Mouse (Mus musculus) brain, adult 2 months (tissue): ENCODE results near the gene Scn4b.

ENCODE experiments used
- DNase-seq: peaks from one replicate; pipeline ENCODE4 v3.0.0; 2011; ENCODE audit warnings: low read depth, low spot score

The Scn4b gene

DNA sequence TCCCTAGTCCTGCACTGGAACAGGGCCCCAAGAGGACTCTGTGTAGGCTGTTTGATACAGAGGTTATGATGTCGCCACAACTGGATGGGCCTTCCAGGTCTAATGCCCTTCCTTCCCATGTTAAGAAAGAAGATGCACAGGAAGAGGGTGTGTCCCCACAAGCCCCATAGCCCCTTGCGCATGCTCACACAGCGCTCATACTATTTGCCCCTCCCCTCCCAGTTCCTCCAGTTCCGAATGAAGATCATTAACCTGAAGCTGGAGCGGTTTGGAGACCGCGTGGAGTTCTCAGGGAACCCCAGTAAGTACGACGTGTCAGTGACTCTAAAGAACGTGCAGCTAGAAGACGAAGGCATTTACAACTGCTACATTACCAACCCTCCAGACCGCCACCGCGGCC, 13.0 kb upstream of the Scn4b start:
- no peak for DNase-seq

DNA sequence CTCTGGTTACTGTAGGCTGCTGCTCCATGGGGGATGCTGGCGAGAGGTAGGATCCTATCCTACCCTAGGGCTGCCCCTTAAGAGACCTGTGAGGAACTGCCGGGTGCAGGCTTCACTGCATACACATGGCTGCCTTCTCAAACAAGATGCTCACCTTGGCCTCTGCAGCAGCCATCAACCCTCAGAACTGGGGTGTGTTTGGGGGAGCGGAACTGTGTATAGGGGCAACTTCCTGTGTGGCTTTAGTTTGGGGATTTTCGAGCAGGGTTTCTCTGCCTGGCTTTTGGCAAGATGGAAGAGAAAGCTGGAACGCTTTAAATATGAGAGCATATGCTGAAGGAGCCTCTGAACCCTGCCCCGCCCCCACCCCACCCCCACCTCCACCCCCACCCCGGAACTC, 11.3 kb upstream of the Scn4b start:
- no peak for DNase-seq

DNA sequence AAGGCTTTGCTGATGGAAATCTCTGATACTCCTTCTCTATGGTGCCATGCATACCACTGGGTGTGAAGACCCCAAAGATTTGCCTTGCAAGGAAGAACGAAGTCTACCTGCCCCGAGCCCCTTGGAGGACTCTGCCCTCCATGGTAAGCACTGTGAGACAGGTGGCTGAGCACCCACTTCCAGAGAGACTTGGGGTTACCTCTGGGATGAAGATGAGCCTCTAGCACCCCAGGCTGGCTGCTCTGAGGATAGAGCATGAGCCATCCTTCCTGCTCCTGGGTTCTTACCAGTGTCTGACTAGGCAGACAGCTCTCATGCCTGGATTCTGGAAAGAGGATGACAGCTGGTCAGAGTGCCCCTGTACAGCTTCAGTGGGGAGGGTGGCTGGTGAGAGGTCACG, 8.1 kb upstream of the Scn4b start:
- DNase-seq = no peak

- DNase-seq = peak; percentile 84
Observed at GRCm38 (mm10) chr9:45133484-45134310, 4.5 kb upstream of the Scn4b start.

- DNase-seq = no peak
Observed at GRCm38 (mm10) chr9:45136442-45137169, 1.6 kb upstream of the Scn4b start.

DNA sequence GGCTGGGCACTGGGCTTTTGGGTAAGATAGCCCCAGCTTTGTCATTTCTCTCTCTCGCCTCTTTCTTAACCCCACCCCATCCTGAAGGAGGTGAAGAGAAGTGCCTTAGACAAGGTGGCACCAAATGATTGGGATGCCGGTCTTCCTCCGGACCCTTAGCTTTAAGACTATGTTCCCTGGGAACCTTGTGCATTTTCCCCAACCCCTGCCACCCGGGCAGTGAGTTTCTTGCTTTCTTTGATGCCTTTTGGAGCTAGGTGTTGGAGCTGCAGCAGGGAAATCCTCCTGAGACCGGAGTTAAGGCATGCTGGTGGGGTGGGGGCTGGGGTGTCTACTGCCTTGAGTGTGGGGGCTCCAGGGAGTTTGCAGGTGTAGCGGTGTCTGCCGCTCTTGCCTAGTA, 887 bp downstream of the Scn4b start:
- DNase-seq = no peak

DNA sequence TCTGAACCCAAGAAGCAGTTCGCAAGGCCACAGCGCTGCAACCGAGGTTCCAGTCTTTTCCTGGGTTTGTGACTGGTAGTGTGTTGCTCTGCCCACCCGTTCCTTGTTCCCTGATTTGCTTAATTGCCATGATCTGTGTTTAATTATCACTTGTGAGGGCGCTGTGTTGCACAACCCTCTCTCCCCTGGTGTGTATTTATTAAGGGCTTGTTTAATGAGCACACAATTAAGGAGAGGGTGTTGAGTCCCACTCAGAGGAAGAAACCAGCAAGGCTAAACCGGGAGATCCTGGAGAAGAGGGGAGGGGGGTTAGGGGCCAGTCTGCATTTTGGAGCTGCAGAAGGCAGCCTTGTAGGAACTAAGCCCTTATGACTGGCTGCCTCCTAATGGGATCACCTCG, 2.8 kb downstream of the Scn4b start:
- peak; percentile 41 for DNase-seq

DNA sequence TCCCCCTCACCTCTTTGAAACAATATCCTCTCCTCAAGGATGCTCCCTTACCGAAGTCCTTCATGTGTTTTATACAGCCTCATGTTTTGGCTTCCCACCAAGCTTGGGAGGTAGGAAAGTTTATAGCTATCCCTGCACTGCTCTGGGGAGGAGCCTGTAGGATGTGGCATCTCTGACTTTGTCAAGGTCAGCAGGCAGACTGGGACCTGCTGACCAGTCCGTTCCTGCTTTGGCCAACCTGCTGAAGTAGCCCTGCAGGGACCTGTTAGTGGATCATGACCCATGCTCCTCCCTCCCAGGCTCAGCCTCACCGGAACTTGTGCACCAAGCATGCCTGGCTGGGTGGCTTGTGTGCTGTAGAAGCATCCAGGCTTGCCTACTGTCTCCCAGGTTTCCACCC, 4.5 kb downstream of the Scn4b start:
- DNase-seq = no peak

DNA sequence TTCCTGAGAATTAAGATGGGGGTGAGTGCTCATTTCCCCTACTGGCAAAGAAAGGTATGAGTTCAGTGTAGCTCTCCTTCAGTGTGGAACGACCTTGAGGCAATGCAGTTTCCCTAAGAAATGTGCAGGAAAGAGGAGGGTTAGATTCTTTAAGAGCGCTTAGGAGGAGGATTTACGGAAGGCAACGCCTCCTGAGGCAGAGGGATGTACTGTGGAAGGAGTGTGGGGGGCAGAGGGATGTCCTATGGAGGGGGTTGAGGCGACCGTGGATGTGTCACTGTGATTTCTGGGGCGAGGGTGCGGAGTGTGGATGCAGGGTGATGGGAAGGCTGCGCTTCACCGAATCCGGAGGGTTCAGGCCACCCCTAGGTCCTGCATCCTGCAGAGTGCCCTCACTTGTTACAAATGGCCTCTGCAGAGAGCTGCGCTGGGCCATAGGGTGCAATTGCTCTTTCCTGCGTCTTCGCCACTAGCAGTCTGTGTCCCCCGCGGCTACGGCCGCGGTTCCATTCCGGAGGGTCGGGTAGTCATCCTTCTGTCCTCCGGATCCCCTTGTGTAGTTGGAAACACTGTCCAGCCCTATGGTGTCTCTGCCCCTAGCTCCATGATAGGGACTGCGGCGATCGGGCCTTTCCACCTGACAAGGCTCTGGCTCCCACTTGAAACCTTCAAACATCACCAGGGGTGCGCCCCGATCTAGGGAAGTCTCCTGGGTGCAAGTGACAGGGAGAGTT, 7.5 kb downstream of the Scn4b start:
- peak; percentile 77 for DNase-seq

GRCm38 (mm10) chr9:45146267-45146597, 8.0 kb downstream of the Scn4b start:
- DNase-seq = peak; percentile 81

DNA sequence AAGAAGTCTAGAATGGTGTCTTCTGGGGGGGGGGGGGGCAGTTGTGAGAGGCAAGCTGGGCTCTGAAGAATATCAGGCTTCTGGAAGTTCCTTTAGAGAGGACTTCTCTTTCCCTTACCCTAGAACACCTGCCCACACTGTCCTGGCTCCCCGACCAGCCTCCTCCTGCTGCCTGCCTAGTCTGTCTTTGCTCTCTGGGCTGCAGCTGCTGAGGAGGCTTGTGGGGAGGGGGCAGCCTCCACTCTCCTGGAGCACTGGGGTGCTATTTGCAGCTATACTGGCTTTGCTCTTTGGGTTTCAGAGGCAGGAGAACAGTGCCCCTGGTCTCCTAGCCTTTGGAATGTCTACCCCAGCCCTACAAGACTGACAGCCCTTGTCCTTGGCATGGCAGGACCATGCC, 12.7 kb downstream of the Scn4b start:
- no peak for DNase-seq

DNA sequence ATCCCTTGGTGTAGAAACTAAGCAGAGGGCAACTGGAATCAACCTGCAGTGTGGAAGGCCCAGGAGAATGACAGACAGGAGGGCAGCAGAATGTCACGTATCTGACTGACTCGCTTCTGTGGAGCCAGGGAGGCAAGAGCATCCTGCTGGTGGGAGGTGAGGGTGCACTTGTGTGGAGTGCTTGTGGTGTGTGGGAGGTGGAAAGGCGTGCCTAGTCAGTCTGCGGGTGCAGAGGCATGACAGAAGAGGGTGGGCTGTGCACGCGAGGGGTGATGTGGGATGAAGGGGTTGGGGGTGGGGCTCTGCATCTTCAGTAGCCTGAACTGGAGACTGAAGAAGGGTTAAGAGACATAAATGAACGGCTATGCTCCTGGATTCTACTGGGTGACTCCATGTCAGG, 15.2 kb downstream of the Scn4b start:
- DNase-seq = peak; percentile 49

GRCm38 (mm10) chr9:45167903-45168302, 29.7 kb downstream of the Scn4b start:
- peak; percentile 70 for DNase-seq

GRCm38 (mm10) chr9:45170150-45170549, 32.0 kb downstream of the Scn4b start:
- peak; percentile 77 for DNase-seq

DNA sequence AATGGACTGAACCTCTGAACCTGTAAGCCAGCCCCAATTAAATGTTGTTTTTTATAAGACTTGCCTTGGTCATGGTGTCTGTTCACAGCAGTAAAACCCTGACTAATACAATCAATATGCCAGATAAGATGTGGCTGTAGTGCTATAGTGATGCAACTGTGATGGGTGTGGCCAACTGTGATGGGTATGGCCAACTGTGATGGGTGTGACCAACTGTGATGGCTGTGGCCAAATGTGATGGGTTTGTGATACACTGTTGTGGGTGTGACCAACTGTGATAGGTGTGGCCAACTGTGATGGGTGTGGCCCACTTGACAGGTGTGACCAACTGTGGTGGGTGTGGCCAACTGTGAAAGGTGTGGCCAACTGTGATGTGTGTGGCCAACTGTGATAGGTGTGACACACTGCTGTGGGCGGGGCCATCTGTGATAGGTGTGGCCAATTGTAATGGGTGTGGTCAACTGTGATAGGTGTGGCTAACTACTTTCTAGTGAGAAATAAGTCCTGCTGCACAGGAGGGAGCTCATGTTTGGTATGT, 32.9 kb downstream of the Scn4b start:
- DNase-seq = no peak

- DNase-seq = peak; percentile 58
Observed at GRCm38 (mm10) chr9:45173475-45173874, 35.3 kb downstream of the Scn4b start.

- DNase-seq = no peak
Observed at GRCm38 (mm10) chr9:45179282-45179681, 41.1 kb downstream of the Scn4b start.

- peak; percentile 71 for DNase-seq
Observed at GRCm38 (mm10) chr9:45181770-45182169, 43.6 kb downstream of the Scn4b start, which contains the start of gene BC049352. Gene BC049352 (plus strand): TSS chr9:45182007.

GRCm38 (mm10) chr9:45182521-45182920, 44.3 kb downstream of the Scn4b start:
- peak; percentile 56 for DNase-seq

- DNase-seq = no peak
Observed at GRCm38 (mm10) chr9:45183266-45183665, 45.1 kb downstream of the Scn4b start.

GRCm38 (mm10) chr9:45185250-45185649, 47.1 kb downstream of the Scn4b start:
- DNase-seq = peak; percentile 90
